Mouse (Mus musculus): ENCODE data around the gene Scamp5. TPM values are rescaled to one million over a fixed set of nuclear protein-coding genes. Genes with fewer than 3 reads are reported as not detected.

The Scamp5 gene
- polyA plus RNA-seq, 1 experiment from 2014 or later = 47.5 TPM

DNA sequence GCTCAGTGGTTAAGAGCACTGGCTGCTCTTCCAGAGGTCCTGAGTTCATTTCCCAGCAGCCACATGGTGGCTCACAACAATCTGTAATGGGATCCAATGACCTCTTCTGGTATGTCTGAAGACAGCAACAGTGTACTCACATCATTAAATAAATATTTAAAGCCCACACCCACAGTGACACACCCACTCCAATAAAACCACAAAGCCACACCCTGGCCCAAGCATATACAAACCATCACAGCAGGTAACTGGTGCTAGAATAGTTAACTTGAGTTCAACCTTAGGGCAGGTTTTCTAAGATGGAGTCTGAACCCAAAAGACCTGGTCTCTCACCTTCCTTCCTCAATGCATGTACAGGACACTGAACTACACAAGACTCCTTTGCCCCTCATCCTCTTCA is 27.1 kb upstream of the Scamp5 start:
- H3K27me3 ChIP-seq = peaks cover 9% of the 10 kb centered on the region
- H3K27ac ChIP-seq = no peak overlapping the region
- peaks cover 6% of the 10 kb centered on the region for H3K4me1 ChIP-seq
- H3K36me3 ChIP-seq = no peaks in the 10 kb centered on the region
- H3K9me3 ChIP-seq (replicated peaks) = no peaks in the 10 kb centered on the region
- no peak overlapping the region for H3K4me2 ChIP-seq (replicated peaks)
- no peak overlapping the region for H3K4me3 ChIP-seq
- no peak overlapping the region for H3K9ac ChIP-seq
- no peak for ATAC-seq (ENCODE audit: low FRiP score)

GRCm38 (mm10) chr9:57493532-57493931 is 25.7 kb upstream of the Scamp5 start:
- H3K9ac ChIP-seq = no peak overlapping the region
- H3K4me3 ChIP-seq = no peak overlapping the region
- H3K9me3 ChIP-seq (replicated peaks) = no peaks in the 10 kb centered on the region
- WGBS = 94% methylated on average over 2 of the region's 2 CpGs
- H3K27ac ChIP-seq = no peak overlapping the region
- H3K27me3 ChIP-seq = 0 out of 2 replicates have a peak, but pooled peaks cover 3% of the 10 kb centered on the region
- H3K36me3 ChIP-seq = no peaks in the 10 kb centered on the region
- no peak overlapping the region for H3K4me2 ChIP-seq (replicated peaks)
- ATAC-seq (ENCODE audit: low FRiP score) = no peak
- peaks cover under 1% of the 10 kb centered on the region; the same call in 1 of the 2 replicates for H3K4me1 ChIP-seq

- no peak overlapping the region for H3K4me3 ChIP-seq
- H3K9ac ChIP-seq = no peak overlapping the region
- no peak overlapping the region for H3K27ac ChIP-seq
- no peaks in the 10 kb centered on the region for H3K4me1 ChIP-seq
- H3K9me3 ChIP-seq (replicated peaks) = no peaks in the 10 kb centered on the region
- WGBS = 75% methylated on average over 7 of the region's 7 CpGs
- H3K36me3 ChIP-seq = no peaks in the 10 kb centered on the region
- H3K4me2 ChIP-seq (replicated peaks) = no peak overlapping the region
- peaks cover 7% of the 10 kb centered on the region for H3K27me3 ChIP-seq
- no peak for ATAC-seq (ENCODE audit: low FRiP score)
These were observed 19.9 kb upstream of the Scamp5 start for GRCm38 (mm10) chr9:57487807-57488206.

DNA sequence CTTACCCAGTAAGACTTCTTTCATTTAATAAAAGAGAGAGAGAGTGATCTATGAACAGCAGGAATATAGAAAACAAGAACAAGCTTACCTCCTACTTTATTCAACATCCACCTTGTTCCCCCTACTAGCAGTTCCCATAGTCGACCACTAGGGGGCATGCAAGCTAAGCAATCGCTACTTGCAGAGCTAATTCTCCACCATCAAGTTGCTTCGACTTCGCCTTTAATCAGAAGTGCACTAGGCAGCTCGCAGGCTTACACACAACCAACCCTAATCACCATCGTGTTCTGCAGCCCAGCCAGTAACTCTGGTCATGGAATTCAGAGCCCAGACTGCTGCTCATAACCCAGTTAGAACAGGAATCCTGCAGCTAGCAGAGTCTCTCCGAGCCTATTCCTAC is 17.9 kb upstream of the Scamp5 start:
- H3K36me3 ChIP-seq = no peaks in the 10 kb centered on the region
- 17% methylated on average over 7 of the region's 7 CpGs for WGBS
- H3K9me3 ChIP-seq (replicated peaks) = no peaks in the 10 kb centered on the region
- no peak overlapping the region for H3K4me3 ChIP-seq
- no peak overlapping the region for H3K4me2 ChIP-seq (replicated peaks)
- 0 out of 2 replicates have a peak, but pooled peaks have one; percentile 54 for ATAC-seq (ENCODE audit: low FRiP score)
- no peak overlapping the region for H3K27ac ChIP-seq
- no peaks in the 10 kb centered on the region for H3K4me1 ChIP-seq
- H3K27me3 ChIP-seq = peaks cover 7% of the 10 kb centered on the region
- no peak overlapping the region for H3K9ac ChIP-seq

DNA sequence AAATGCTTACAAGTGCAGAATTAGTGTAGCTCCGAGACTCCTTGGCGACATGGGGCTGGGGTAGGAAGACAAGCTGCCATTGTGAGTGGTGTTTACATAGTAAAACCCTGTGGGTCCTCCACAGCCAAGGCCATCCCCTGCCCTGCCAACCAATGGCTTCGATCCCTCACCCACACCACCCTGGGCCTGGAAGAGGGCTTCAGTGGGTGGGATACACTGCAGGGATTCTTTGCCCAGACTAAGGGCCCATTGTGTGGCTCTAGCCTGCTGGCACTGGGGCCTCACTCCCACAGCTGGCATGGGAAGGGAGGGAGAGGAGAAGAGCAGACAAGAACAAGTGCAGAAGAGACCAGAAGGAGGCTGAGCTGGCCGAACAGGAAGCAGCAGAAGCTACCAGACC is 1.1 kb upstream of the Scamp5 start:
- H3K36me3 ChIP-seq = no peaks in the 10 kb centered on the region
- H3K27me3 ChIP-seq = 0 out of 2 replicates have a peak, but pooled peaks cover 3% of the 10 kb centered on the region
- H3K4me2 ChIP-seq (replicated peaks) = no peak overlapping the region
- H3K4me1 ChIP-seq = peaks cover 24% of the 10 kb centered on the region
- H3K9me3 ChIP-seq (replicated peaks) = no peaks in the 10 kb centered on the region
- H3K4me3 ChIP-seq = no peak overlapping the region
- WGBS = 72% methylated on average over 4 of the region's 4 CpGs
- H3K27ac ChIP-seq = no peak overlapping the region
- no peak overlapping the region for H3K9ac ChIP-seq
- ATAC-seq (ENCODE audit: low FRiP score) = no peak

DNA sequence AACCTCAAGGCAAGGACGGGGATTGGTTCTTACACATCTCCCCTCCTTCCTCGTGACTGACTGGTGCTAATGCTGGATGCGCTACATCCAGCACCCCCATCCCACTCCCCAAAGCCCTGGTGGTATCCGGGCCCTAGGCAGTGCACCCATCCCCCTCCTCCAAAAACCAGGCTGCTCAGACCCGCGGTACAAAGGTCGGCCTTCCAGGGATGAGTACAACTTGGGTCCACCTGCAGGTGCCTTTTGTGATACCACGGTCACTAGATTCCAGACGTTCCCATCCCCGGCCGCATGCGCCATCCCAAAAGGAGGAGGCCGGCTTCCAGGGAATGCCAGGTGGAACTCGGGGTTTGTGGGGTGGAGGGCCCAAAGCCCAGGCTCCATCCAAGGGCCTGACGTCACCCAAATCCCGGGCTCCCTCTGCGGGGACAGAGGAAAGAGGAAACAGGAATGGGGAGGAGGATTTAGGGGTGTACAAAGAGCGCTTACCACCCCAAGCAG is 539 bp downstream of the Scamp5 start:
- ATAC-seq (ENCODE audit: low FRiP score) = peak; percentile 73
- peak overlapping the region; percentile 74 for H3K4me3 ChIP-seq
- H3K4me2 ChIP-seq (replicated peaks) = peak overlapping the region; percentile 63
- peaks cover 6% of the 10 kb centered on the region; the same call in 1 of the 2 replicates for H3K36me3 ChIP-seq
- H3K4me1 ChIP-seq = peaks cover 24% of the 10 kb centered on the region
- H3K27me3 ChIP-seq = 0 out of 2 replicates have a peak, but pooled peaks cover 3% of the 10 kb centered on the region
- H3K9me3 ChIP-seq (replicated peaks) = no peaks in the 10 kb centered on the region
- H3K9ac ChIP-seq = peak overlapping the region; percentile 84
- H3K27ac ChIP-seq = peak overlapping the region; percentile 83
- WGBS = 1% methylated on average over 18 of the region's 18 CpGs

- Histone ChIP-seq H3K9ac (no peak overlapping the region), H3K27ac (no peak overlapping the region), H3K36me3 (peaks cover 10% of the 10 kb centered on the region), H3K4me1 (peaks cover 24% of the 10 kb centered on the region), H3K4me2 (replicated peaks) (peak overlapping the region; percentile 63), H3K27me3 (0 out of 2 replicates have a peak, but pooled peaks cover 3% of the 10 kb centered on the region), H3K4me3 (no peak overlapping the region), H3K9me3 (replicated peaks) (no peaks in the 10 kb centered on the region)
- ATAC-seq (ENCODE audit: low FRiP score) = no peak
- 73% methylated on average over 3 of the region's 3 CpGs for WGBS
These were observed 1.8 kb downstream of the Scamp5 start for GRCm38 (mm10) chr9:57466101-57466500.

GRCm38 (mm10) chr9:57462866-57463265 is 5.0 kb downstream of the Scamp5 start:
- Histone ChIP-seq H3K4me3 (no peak overlapping the region), H3K9me3 (replicated peaks) (no peaks in the 10 kb centered on the region), H3K4me2 (replicated peaks) (no peak overlapping the region), H3K36me3 (peaks cover 10% of the 10 kb centered on the region), H3K4me1 (peaks cover 16% of the 10 kb centered on the region), H3K27ac (no peak overlapping the region), H3K9ac (no peak overlapping the region), H3K27me3 (no peaks in the 10 kb centered on the region)
- 90% methylated on average over 6 of the region's 6 CpGs for WGBS
- ATAC-seq (ENCODE audit: low FRiP score) = no peak

GRCm38 (mm10) chr9:57459707-57460106 is 8.2 kb downstream of the Scamp5 start:
- Histone ChIP-seq H3K4me2 (replicated peaks) (no peak overlapping the region), H3K4me3 (no peak overlapping the region), H3K36me3 (peaks cover 10% of the 10 kb centered on the region), H3K4me1 (no peaks in the 10 kb centered on the region), H3K9ac (no peak overlapping the region), H3K27ac (no peak overlapping the region), H3K27me3 (no peaks in the 10 kb centered on the region), H3K9me3 (replicated peaks) (no peaks in the 10 kb centered on the region)
- whole genome bisulfite sequencing = 96% methylated on average over 2 of the region's 2 CpGs
- ATAC-seq (ENCODE audit: low FRiP score) = no peak

- H3K4me3 ChIP-seq = no peak overlapping the region
- no peak for ATAC-seq (ENCODE audit: low FRiP score)
- H3K9me3 ChIP-seq (replicated peaks) = no peaks in the 10 kb centered on the region
- H3K4me1 ChIP-seq = no peaks in the 10 kb centered on the region
- 85% methylated on average over 4 of the region's 4 CpGs for WGBS
- H3K27ac ChIP-seq = no peak overlapping the region
- H3K4me2 ChIP-seq (replicated peaks) = no peak overlapping the region
- H3K9ac ChIP-seq = no peak overlapping the region
- no peaks in the 10 kb centered on the region for H3K27me3 ChIP-seq
- H3K36me3 ChIP-seq = peaks cover 25% of the 10 kb centered on the region
These were observed 14.3 kb downstream of the Scamp5 start for GRCm38 (mm10) chr9:57453516-57453915.

- 84% methylated on average over 8 of the region's 8 CpGs for WGBS
- Histone ChIP-seq H3K36me3 (peaks cover 25% of the 10 kb centered on the region), H3K4me2 (replicated peaks) (no peak overlapping the region), H3K9me3 (replicated peaks) (no peaks in the 10 kb centered on the region), H3K27me3 (no peaks in the 10 kb centered on the region), H3K4me3 (no peak overlapping the region), H3K4me1 (no peaks in the 10 kb centered on the region), H3K9ac (no peak overlapping the region), H3K27ac (no peak overlapping the region)
- no peak for ATAC-seq (ENCODE audit: low FRiP score)
These were observed 15.0 kb downstream of the Scamp5 start for GRCm38 (mm10) chr9:57452624-57453462.

GRCm38 (mm10) chr9:57449715-57450114 is 18.1 kb downstream of the Scamp5 start:
- ATAC-seq (ENCODE audit: low FRiP score) = no peak
- 70% methylated on average over 1 of the region's 1 CpGs for WGBS
- no peak overlapping the region for H3K9ac ChIP-seq
- no peaks in the 10 kb centered on the region for H3K9me3 ChIP-seq (replicated peaks)
- H3K36me3 ChIP-seq = peaks cover 50% of the 10 kb centered on the region
- H3K4me2 ChIP-seq (replicated peaks) = no peak overlapping the region
- H3K27me3 ChIP-seq = no peaks in the 10 kb centered on the region
- H3K4me3 ChIP-seq = no peak overlapping the region
- H3K27ac ChIP-seq = no peak overlapping the region
- no peaks in the 10 kb centered on the region for H3K4me1 ChIP-seq

DNA sequence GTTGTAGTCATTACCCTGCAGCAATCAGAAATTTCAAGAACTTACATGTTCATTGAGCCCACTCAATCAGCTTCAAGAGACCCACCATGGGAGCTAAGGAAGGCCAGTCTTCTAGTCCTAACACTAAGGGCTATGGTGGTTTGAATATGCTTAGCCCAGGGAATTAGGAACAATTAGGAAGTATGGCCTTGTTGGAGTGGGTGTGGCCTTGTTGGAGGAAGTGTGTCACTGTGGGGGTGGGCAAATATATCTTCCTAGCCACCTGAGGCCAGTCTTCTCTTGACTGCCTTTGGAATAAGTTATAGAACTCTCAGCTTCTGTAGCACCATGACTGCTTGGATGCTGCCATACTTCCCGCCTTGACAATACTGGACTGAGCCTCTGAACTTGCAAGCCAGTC is 27.2 kb downstream of the Scamp5 start:
- H3K4me2 ChIP-seq (replicated peaks) = no peak overlapping the region
- no peak overlapping the region for H3K9ac ChIP-seq
- no peak for ATAC-seq (ENCODE audit: low FRiP score)
- no peaks in the 10 kb centered on the region for H3K9me3 ChIP-seq (replicated peaks)
- H3K27me3 ChIP-seq = no peaks in the 10 kb centered on the region
- 91% methylated on average over 1 of the region's 1 CpGs for WGBS
- peaks cover 5% of the 10 kb centered on the region for H3K4me1 ChIP-seq
- H3K27ac ChIP-seq = no peak overlapping the region
- no peak overlapping the region for H3K4me3 ChIP-seq
- H3K36me3 ChIP-seq = peaks cover 25% of the 10 kb centered on the region

Measured in hindbrain, embryonic 12.5 days (tissue).